Mouse (Mus musculus) activated CD4-positive, CD25-positive, alpha-beta regulatory T cell, adult 4 months (primary cell): ENCODE results near the gene Pnkp. TPM values are rescaled to one million over a fixed set of nuclear protein-coding genes. Genes with fewer than 3 reads are reported as not detected.

Experiments used
- ATAC-seq: one replicate; pipeline ENCODE4 v1.8.0; 2017
- polyA plus RNA-seq, 2 experiments: library from polyadenylated mRNA; unstranded; fragments of 100-300 nt; shearing (Covaris generic); gene quantifications; one replicate each; pipeline ENCODE4 v1.2.1; 2017

Gene Pnkp
- polyA plus RNA-seq, 2 experiments from 2014 or later, result 41.4 to 48.8 TPM

GRCm38 (mm10) chr7:44853596-44854355 lies 3.2 kb upstream of the Pnkp start:
- ATAC-seq, result peak; percentile 5

GRCm38 (mm10) chr7:44854356-44855031 lies 2.4 kb upstream of the Pnkp start:
- ATAC-seq, result peak; percentile 57

- no peak for ATAC-seq
Measured at GRCm38 (mm10) chr7:44855036-44855435, 1.9 kb upstream of the Pnkp start.

GRCm38 (mm10) chr7:44856265-44856916 lies 548 bp upstream of the Pnkp start:
- ATAC-seq, result no peak

- ATAC-seq, result no peak
Measured at GRCm38 (mm10) chr7:44857905-44858304, 966 bp downstream of the Pnkp start.

GRCm38 (mm10) chr7:44859896-44860295 lies 3.0 kb downstream of the Pnkp start:
- ATAC-seq, result no peak

- ATAC-seq, result no peak
Measured at GRCm38 (mm10) chr7:44860576-44861428, 3.9 kb downstream of the Pnkp start.

GRCm38 (mm10) chr7:44861429-44861816 lies 4.5 kb downstream of the Pnkp start:
- ATAC-seq, result no peak

GRCm38 (mm10) chr7:44862434-44862833 lies 5.5 kb downstream of the Pnkp start:
- ATAC-seq, result no peak

GRCm38 (mm10) chr7:44863210-44863609 lies 6.3 kb downstream of the Pnkp start:
- no peak for ATAC-seq

GRCm38 (mm10) chr7:44863982-44864494 lies 7.1 kb downstream of the Pnkp start:
- ATAC-seq, result no peak

- ATAC-seq, result no peak
Measured at GRCm38 (mm10) chr7:44864595-44865542, 7.9 kb downstream of the Pnkp start.

- ATAC-seq, result no peak
Measured at GRCm38 (mm10) chr7:44866276-44867009, 9.5 kb downstream of the Pnkp start.

- ATAC-seq, result no peak
Measured at GRCm38 (mm10) chr7:44867010-44867702, 10.2 kb downstream of the Pnkp start.

GRCm38 (mm10) chr7:44867802-44868201 lies 10.9 kb downstream of the Pnkp start:
- ATAC-seq, result no peak

GRCm38 (mm10) chr7:44868465-44868864 lies 11.5 kb downstream of the Pnkp start:
- ATAC-seq, result no peak

GRCm38 (mm10) chr7:44868919-44869696 lies 12.2 kb downstream of the Pnkp start:
- ATAC-seq, result peak; percentile 21

- ATAC-seq, result peak; percentile 81
Measured at GRCm38 (mm10) chr7:44869697-44870528, 13.0 kb downstream of the Pnkp start, which contains the start of gene Ptov1. Gene Ptov1, minus strand, starts transcription at chr7:44869788.
